Mouse (Mus musculus) hindbrain, embryonic 14.5 days (tissue): Measurements from ENCODE around the gene H2-Aa. TPM values are rescaled to one million over a fixed set of nuclear protein-coding genes. Genes with fewer than 3 reads are reported as not detected.
A peak's percentile ranks its signal among the peaks of the same experiment; 100 is the strongest.

Source experiments
- ATAC-seq: fragments of 200-750 bp; cut with Nextera tagmentation; 2 replicates; pipeline ENCODE4 v1.8.0; 2017; ENCODE audit warnings: moderate number of reproducible peaks, mild to moderate bottlenecking, moderate TSS enrichment, moderate library complexity; ENCODE audit not compliant: low FRiP score
- DNase-seq: peaks from one replicate; pipeline ENCODE4 v3.0.0-alpha.2; 2015; ENCODE audit warnings: low spot score
- H3K27ac ChIP-seq: fragments of 300-500 bp; sonication (generic); 2 replicates; pipeline ENCODE4 v1.5.1; 2014; ENCODE audit warnings: mild to moderate bottlenecking, moderate library complexity
- H3K27me3 ChIP-seq: fragments of 300-500 bp; sonication (generic); 2 replicates; pipeline ENCODE4 v1.6.1; 2014; ENCODE audit warnings: mild to moderate bottlenecking, low read length, mixed read lengths; ENCODE audit not compliant: control insufficient read depth, insufficient read depth
- H3K36me3 ChIP-seq: fragments of 300-500 bp; sonication (generic); replicated peaks from 2 replicates; pipeline ENCODE4 v1.6.1; 2014; ENCODE audit not compliant: control insufficient read depth, insufficient read depth
- H3K4me1 ChIP-seq: fragments of 300-500 bp; sonication (generic); replicated peaks from 2 replicates; pipeline ENCODE4 v1.6.1; 2014; ENCODE audit warnings: antibody characterized with exemption, low read length, mixed read lengths; ENCODE audit not compliant: control insufficient read depth, insufficient read depth
- H3K4me2 ChIP-seq: fragments of 300-500 bp; sonication (generic); replicated peaks from 2 replicates; pipeline ENCODE4 v1.6.1; 2014; ENCODE audit warnings: mild to moderate bottlenecking, moderate library complexity
- H3K4me3 ChIP-seq: fragments of 300-500 bp; sonication (generic); replicated peaks from 2 replicates; pipeline ENCODE4 v1.5.1; 2014; ENCODE audit warnings: mild to moderate bottlenecking, low read length
- H3K9ac ChIP-seq: fragments of 300-500 bp; sonication (generic); 2 replicates; pipeline ENCODE4 v1.6.1; 2014
- H3K9me3 ChIP-seq: fragments of 300-500 bp; sonication (generic); 2 replicates; pipeline ENCODE4 v1.6.1; 2016; ENCODE audit warnings: low read length; ENCODE audit not compliant: control insufficient read depth
- WGBS: fragments of 180-500 bp; shearing (Covaris S2); extraction: QIAGEN DNeasy Blood & Tissue Kit; methylation state at CpG from one replicate; pipeline ENCODE4 v1.1.7; 2014; 5-methylcytosine and 5-hydroxymethylcytosine counted together
- polyA plus RNA-seq: library from polyadenylated mRNA; unstranded; fragments of >200 nt; fragmentation: Nextera tagmentation; extraction: Ambion mirVana; gene quantifications from 2 replicates; pipeline ENCODE4 v1.2.1, GENCODE M21; 2014

H2-Aa gene
- polyA plus RNA-seq = 0.31 and 0.58 TPM in 2 replicates

DNA sequence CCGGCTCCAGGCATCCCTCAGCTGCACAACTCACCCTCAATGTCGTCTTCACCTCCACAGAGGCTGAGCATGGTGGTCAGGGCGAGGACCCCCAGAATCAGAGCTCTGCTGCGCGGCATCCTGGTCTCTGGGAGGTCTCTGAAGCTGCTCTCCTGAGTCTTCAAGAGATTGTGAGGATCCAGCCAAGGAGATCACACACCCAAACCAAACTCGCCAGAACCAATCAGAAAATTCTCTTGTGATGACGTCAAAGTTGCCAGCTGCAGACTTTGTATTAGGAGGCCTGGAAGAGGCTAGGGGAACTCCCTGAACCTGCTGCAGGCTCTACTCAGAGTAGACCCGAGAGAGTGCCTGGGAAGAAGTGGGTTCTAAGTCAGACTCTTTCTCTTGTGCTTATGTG, at the start of gene H2-Aa:
TSS of gene H2-Aa (minus strand) at position 176 of the 400 bp plus-strand sequence.
- no peak within 1 kb of the TSS for H3K4me2 ChIP-seq
- 15% methylated on average over 8 of the region's 8 CpGs for WGBS
- no peak; the same call in 1 of the 2 replicates for ATAC-seq

GRCm38 (mm10) chr17:34331200-34331599, 43.6 kb upstream of the H2-Aa start:
- Histone ChIP-seq H3K27me3 (no peaks in the 10 kb centered on the region), H3K27ac (no peak overlapping the region), H3K4me3 (no peak overlapping the region), H3K9ac (no peak overlapping the region), H3K36me3 (no peaks in the 10 kb centered on the region), H3K9me3 (no peaks in the 10 kb centered on the region), H3K4me1 (no peaks in the 10 kb centered on the region), H3K4me2 (no peak overlapping the region)
- DNase-seq = no peak
- WGBS = 95% methylated on average over 1 of the region's 1 CpGs
- ATAC-seq = no peak

More for the DNA sequence above, at the start of gene H2-Aa:
- Histone ChIP-seq H3K36me3 (no peaks in the 10 kb centered on the region), H3K27me3 (no peaks in the 10 kb centered on the region), H3K27ac (no peak within 1 kb of the TSS), H3K4me3 (no peak within 1 kb of the TSS), H3K9ac (no peak within 1 kb of the TSS), H3K4me1 (no peaks in the 10 kb centered on the region), H3K9me3 (no peaks in the 10 kb centered on the region)
- peak; percentile 77 for DNase-seq

GRCm38 (mm10) chr17:34329807-34330206, 42.2 kb upstream of the H2-Aa start:
- H3K4me3 ChIP-seq = no peak overlapping the region
- H3K9ac ChIP-seq = no peak overlapping the region
- no peaks in the 10 kb centered on the region for H3K4me1 ChIP-seq
- ATAC-seq (no peak), DNase-seq (no peak)
- H3K27ac ChIP-seq = no peak overlapping the region
- no peak overlapping the region for H3K4me2 ChIP-seq
- no peaks in the 10 kb centered on the region for H3K36me3 ChIP-seq
- H3K9me3 ChIP-seq = no peaks in the 10 kb centered on the region
- no peaks in the 10 kb centered on the region for H3K27me3 ChIP-seq
- 78% methylated on average over 2 of the region's 2 CpGs for WGBS

DNA sequence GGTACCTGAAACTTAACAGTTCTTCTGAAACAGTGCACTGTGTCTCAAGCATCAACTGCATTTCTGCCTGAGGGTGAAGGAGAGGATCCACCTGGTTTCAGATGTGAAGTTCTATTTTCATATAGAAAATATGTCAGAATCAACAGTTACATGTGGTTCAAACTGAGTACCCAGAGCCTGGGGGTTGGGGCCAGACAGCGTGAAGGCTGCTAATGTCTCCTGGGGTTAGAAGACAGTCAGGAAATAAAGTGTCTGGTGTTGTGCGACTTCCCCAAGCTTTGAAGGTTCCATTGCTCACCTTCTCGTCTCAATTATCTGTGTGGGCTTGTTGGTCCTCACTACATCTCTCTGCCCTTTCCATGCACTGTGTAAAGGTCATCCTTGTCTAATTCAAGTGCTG, 38.8 kb upstream of the H2-Aa start:
- no peak overlapping the region for H3K4me3 ChIP-seq
- no peaks in the 10 kb centered on the region for H3K4me1 ChIP-seq
- H3K9me3 ChIP-seq = no peaks in the 10 kb centered on the region
- ATAC-seq (no peak), DNase-seq (no peak)
- no peak overlapping the region for H3K4me2 ChIP-seq
- H3K9ac ChIP-seq = no peak overlapping the region
- H3K27me3 ChIP-seq = no peaks in the 10 kb centered on the region
- no peaks in the 10 kb centered on the region for H3K36me3 ChIP-seq
- 81% methylated on average over 3 of the region's 3 CpGs for WGBS
- H3K27ac ChIP-seq = no peak overlapping the region

DNA sequence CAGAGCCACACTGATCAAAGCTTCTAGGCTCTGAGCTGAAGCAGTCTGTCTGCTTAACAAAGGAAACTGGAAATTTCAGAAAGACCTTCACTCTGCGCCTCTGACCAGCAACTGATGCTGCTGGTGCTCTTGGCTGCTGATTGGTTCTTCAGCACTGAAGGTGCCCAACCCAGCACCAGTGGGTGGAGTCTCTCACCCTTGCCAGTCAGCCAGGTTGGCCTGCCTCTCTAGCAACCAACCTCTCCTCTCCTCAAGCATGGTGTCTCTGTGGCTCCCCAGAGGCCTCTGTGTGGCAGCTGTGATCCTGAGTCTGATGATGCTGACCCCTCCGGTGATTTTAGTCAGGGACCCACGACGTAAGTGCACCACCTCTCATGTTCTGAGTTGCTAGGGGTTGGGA, 37.8 kb upstream of the H2-Aa start, which contains the start of gene H2-Eb2:
TSS of gene H2-Eb2 (plus strand) at position 230 of the 400 bp plus-strand sequence.
- H3K4me2 ChIP-seq = no peak within 1 kb of the TSS
- no peaks in the 10 kb centered on the region for H3K9me3 ChIP-seq
- H3K4me1 ChIP-seq = no peaks in the 10 kb centered on the region
- no peak within 1 kb of the TSS for H3K4me3 ChIP-seq
- WGBS = 44% methylated on average over 4 of the region's 4 CpGs
- H3K36me3 ChIP-seq = no peaks in the 10 kb centered on the region
- no peaks in the 10 kb centered on the region for H3K27me3 ChIP-seq
- H3K9ac ChIP-seq = no peak within 1 kb of the TSS
- no peak for ATAC-seq
- no peak within 1 kb of the TSS for H3K27ac ChIP-seq
- DNase-seq = no peak

DNA sequence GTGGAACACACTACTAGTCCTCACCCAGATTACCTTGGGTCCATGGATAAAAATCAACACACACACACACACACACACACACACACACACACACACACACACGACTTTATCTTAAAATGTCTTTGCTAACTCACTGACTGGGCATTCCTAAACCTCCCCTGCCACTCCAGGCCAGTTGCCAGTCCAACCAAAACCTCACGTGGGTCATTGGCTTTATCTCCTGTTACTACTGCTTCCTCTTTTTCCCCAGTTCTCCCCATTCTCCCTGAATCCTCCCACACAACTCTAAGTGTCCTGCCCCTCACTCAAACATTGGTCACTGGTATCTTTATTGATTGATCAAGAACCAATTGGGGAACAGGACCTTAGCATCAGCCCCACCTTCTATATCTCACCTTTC, 29.7 kb upstream of the H2-Aa start:
- H3K4me1 ChIP-seq = no peaks in the 10 kb centered on the region
- DNase-seq = no peak
- no peak overlapping the region for H3K4me3 ChIP-seq
- no peak overlapping the region for H3K9ac ChIP-seq
- H3K27me3 ChIP-seq = no peaks in the 10 kb centered on the region
- H3K27ac ChIP-seq = no peak overlapping the region
- H3K9me3 ChIP-seq = no peaks in the 10 kb centered on the region
- WGBS = 41% methylated on average over 2 of the region's 2 CpGs
- H3K4me2 ChIP-seq = no peak overlapping the region
- no peak for ATAC-seq
- no peaks in the 10 kb centered on the region for H3K36me3 ChIP-seq

GRCm38 (mm10) chr17:34316697-34317096, 29.1 kb upstream of the H2-Aa start:
- no peak overlapping the region for H3K27ac ChIP-seq
- H3K4me3 ChIP-seq = no peak overlapping the region
- H3K27me3 ChIP-seq = no peaks in the 10 kb centered on the region
- no peaks in the 10 kb centered on the region for H3K4me1 ChIP-seq
- H3K9me3 ChIP-seq = no peaks in the 10 kb centered on the region
- H3K9ac ChIP-seq = no peak overlapping the region
- WGBS = 88% methylated on average over 2 of the region's 2 CpGs
- no peak for DNase-seq
- no peak for ATAC-seq
- no peaks in the 10 kb centered on the region for H3K36me3 ChIP-seq
- H3K4me2 ChIP-seq = no peak overlapping the region

- WGBS = 80% methylated on average over 1 of the region's 1 CpGs
- no peaks in the 10 kb centered on the region for H3K27me3 ChIP-seq
- DNase-seq (no peak), ATAC-seq (no peak)
- no peaks in the 10 kb centered on the region for H3K36me3 ChIP-seq
- H3K4me3 ChIP-seq = no peak overlapping the region
- H3K4me2 ChIP-seq = no peak overlapping the region
- H3K9me3 ChIP-seq = no peaks in the 10 kb centered on the region
- no peak overlapping the region for H3K9ac ChIP-seq
- no peaks in the 10 kb centered on the region for H3K4me1 ChIP-seq
- no peak overlapping the region for H3K27ac ChIP-seq
These were observed 27.9 kb upstream of the H2-Aa start for GRCm38 (mm10) chr17:34315512-34315911.

- ATAC-seq = no peak
- 75% methylated on average over 9 of the region's 9 CpGs for WGBS
- Histone ChIP-seq H3K27me3 (no peaks in the 10 kb centered on the region), H3K4me2 (no peak overlapping the region), H3K27ac (no peak overlapping the region), H3K36me3 (no peaks in the 10 kb centered on the region), H3K4me3 (no peak overlapping the region), H3K9me3 (no peaks in the 10 kb centered on the region), H3K4me1 (no peaks in the 10 kb centered on the region), H3K9ac (no peak overlapping the region)
- no peak for DNase-seq
These were observed 26.7 kb upstream of the H2-Aa start for GRCm38 (mm10) chr17:34314286-34314685.

GRCm38 (mm10) chr17:34313393-34313792, 25.8 kb upstream of the H2-Aa start:
- ATAC-seq (no peak), DNase-seq (peak; percentile 88)
- H3K36me3 ChIP-seq = no peaks in the 10 kb centered on the region
- H3K4me3 ChIP-seq = no peak overlapping the region
- H3K4me1 ChIP-seq = no peaks in the 10 kb centered on the region
- no peaks in the 10 kb centered on the region for H3K27me3 ChIP-seq
- H3K9me3 ChIP-seq = no peaks in the 10 kb centered on the region
- H3K27ac ChIP-seq = no peak overlapping the region
- WGBS = 37% methylated on average over 3 of the region's 3 CpGs
- no peak overlapping the region for H3K9ac ChIP-seq
- no peak overlapping the region for H3K4me2 ChIP-seq
